Mouse (Mus musculus) hindbrain, embryonic 16.5 days (tissue): ENCODE results near the gene Glt28d2. TPM values are rescaled to one million over a fixed set of nuclear protein-coding genes. Genes with fewer than 3 reads are reported as not detected.

Experiments
- ATAC-seq: fragments of 200-750 bp; cut with Nextera tagmentation; 2 replicates; pipeline ENCODE4 v1.8.0; 2017; ENCODE audit warnings: moderate TSS enrichment, moderate library complexity
- H3K27ac ChIP-seq: fragments of 300-500 bp; sonication (generic); 2 replicates; pipeline ENCODE4 v1.5.1; 2014; ENCODE audit warnings: low read depth, mild to moderate bottlenecking, control low read depth, low read length, moderate library complexity
- H3K27me3 ChIP-seq: fragments of 300-500 bp; sonication (generic); replicated peaks from 2 replicates; pipeline ENCODE4 v1.6.1; 2014; ENCODE audit warnings: low read length; ENCODE audit not compliant: control insufficient read depth, insufficient read depth
- H3K36me3 ChIP-seq: fragments of 300-500 bp; sonication (generic); 2 replicates; pipeline ENCODE4 v1.6.1; 2014; ENCODE audit warnings: mild to moderate bottlenecking, low read length, moderate library complexity, mixed read lengths; ENCODE audit not compliant: control insufficient read depth, insufficient read depth
- H3K4me1 ChIP-seq: fragments of 300-500 bp; sonication (generic); 2 replicates; pipeline ENCODE4 v1.6.1; 2014; ENCODE audit warnings: low read depth, low read length; ENCODE audit not compliant: control insufficient read depth, insufficient read depth
- H3K4me2 ChIP-seq: fragments of 300-500 bp; sonication (generic); 2 replicates; pipeline ENCODE4 v1.6.1; 2014; ENCODE audit warnings: mild to moderate bottlenecking, low read length, control low read depth, moderate library complexity
- H3K4me3 ChIP-seq: fragments of 300-500 bp; sonication (generic); 2 replicates; pipeline ENCODE4 v1.5.1; 2014; ENCODE audit warnings: mild to moderate bottlenecking, low read length, control low read depth, moderate library complexity
- H3K9ac ChIP-seq: fragments of 300-500 bp; sonication (generic); 2 replicates; pipeline ENCODE4 v1.6.1; 2014; ENCODE audit warnings: low read depth, mild to moderate bottlenecking, control low read depth, low read length, moderate library complexity
- H3K9me3 ChIP-seq: fragments of 300-500 bp; sonication (generic); 2 replicates; pipeline ENCODE4 v1.6.1; 2014; ENCODE audit warnings: mild to moderate bottlenecking, low read length, moderate library complexity; ENCODE audit not compliant: control insufficient read depth
- WGBS: fragments of 180-500 bp; shearing (Covaris S2); extraction: QIAGEN DNeasy Blood & Tissue Kit; methylation state at CpG from one replicate; pipeline ENCODE4 v1.1.7; 2014; 5-methylcytosine and 5-hydroxymethylcytosine counted together
- polyA plus RNA-seq: library from polyadenylated mRNA; unstranded; fragments of >200 nt; fragmentation: Nextera tagmentation; extraction: Ambion mirVana; gene quantifications from 2 replicates; pipeline ENCODE4 v1.2.1, GENCODE M21; 2015

Glt28d2 gene
- polyA plus RNA-seq, 1 experiment from 2014 or later, result 0.15 TPM

GRCm38 (mm10) chr3:85858140-85859135, 28.9 kb downstream of the Glt28d2 start:
- Histone ChIP-seq H3K27ac (no peak overlapping the region), H3K4me3 (no peak overlapping the region), H3K9me3 (no peaks in the 10 kb centered on the region), H3K9ac (no peak overlapping the region), H3K4me1 (no peaks in the 10 kb centered on the region), H3K4me2 (no peak overlapping the region), H3K36me3 (no peaks in the 10 kb centered on the region), H3K27me3 (no peaks in the 10 kb centered on the region)
- 79% methylated on average over 11 of the region's 11 CpGs for WGBS
- no peak for ATAC-seq

GRCm38 (mm10) chr3:85857083-85857482, 30.2 kb downstream of the Glt28d2 start:
- Histone ChIP-seq H3K27me3 (no peaks in the 10 kb centered on the region), H3K36me3 (no peaks in the 10 kb centered on the region), H3K4me1 (no peaks in the 10 kb centered on the region), H3K4me3 (no peak overlapping the region), H3K9me3 (no peaks in the 10 kb centered on the region), H3K9ac (no peak overlapping the region), H3K4me2 (no peak overlapping the region), H3K27ac (no peak overlapping the region)
- ATAC-seq, result no peak
- WGBS, result 29% methylated on average over 4 of the region's 4 CpGs

GRCm38 (mm10) chr3:85855947-85856346, 31.4 kb downstream of the Glt28d2 start:
- H3K36me3 ChIP-seq, result no peaks in the 10 kb centered on the region
- ATAC-seq, result no peak
- no peak overlapping the region for H3K27ac ChIP-seq
- H3K4me3 ChIP-seq, result no peak overlapping the region
- no peaks in the 10 kb centered on the region for H3K27me3 ChIP-seq
- no peak overlapping the region for H3K4me2 ChIP-seq
- WGBS, result 88% methylated on average over 5 of the region's 5 CpGs
- no peaks in the 10 kb centered on the region for H3K4me1 ChIP-seq
- no peak overlapping the region for H3K9ac ChIP-seq
- H3K9me3 ChIP-seq, result no peaks in the 10 kb centered on the region

GRCm38 (mm10) chr3:85855043-85855442, 32.3 kb downstream of the Glt28d2 start:
- Histone ChIP-seq H3K4me1 (no peaks in the 10 kb centered on the region), H3K27ac (no peak overlapping the region), H3K4me2 (no peak overlapping the region), H3K9ac (no peak overlapping the region), H3K36me3 (no peaks in the 10 kb centered on the region), H3K4me3 (no peak overlapping the region), H3K9me3 (no peaks in the 10 kb centered on the region), H3K27me3 (no peaks in the 10 kb centered on the region)
- 81% methylated on average over 3 of the region's 3 CpGs for WGBS
- ATAC-seq, result no peak

- ATAC-seq, result no peak
- Histone ChIP-seq H3K27me3 (no peaks in the 10 kb centered on the region), H3K4me1 (no peaks in the 10 kb centered on the region), H3K4me2 (no peak overlapping the region), H3K9me3 (no peaks in the 10 kb centered on the region), H3K4me3 (no peak overlapping the region), H3K27ac (no peak overlapping the region), H3K9ac (no peak overlapping the region), H3K36me3 (no peaks in the 10 kb centered on the region)
- 71% methylated on average over 6 of the region's 6 CpGs for WGBS
Measured at GRCm38 (mm10) chr3:85854143-85854542, 33.2 kb downstream of the Glt28d2 start.

GRCm38 (mm10) chr3:85853715-85854114, 33.6 kb downstream of the Glt28d2 start:
- Histone ChIP-seq H3K27me3 (no peaks in the 10 kb centered on the region), H3K4me2 (no peak overlapping the region), H3K4me3 (no peak overlapping the region), H3K27ac (no peak overlapping the region), H3K36me3 (no peaks in the 10 kb centered on the region), H3K9ac (no peak overlapping the region), H3K4me1 (no peaks in the 10 kb centered on the region), H3K9me3 (no peaks in the 10 kb centered on the region)
- ATAC-seq, result no peak
- WGBS, result 91% methylated on average over 4 of the region's 4 CpGs

- no peak for ATAC-seq
- H3K4me1 ChIP-seq, result no peaks in the 10 kb centered on the region
- no peak overlapping the region for H3K27ac ChIP-seq
- H3K36me3 ChIP-seq, result no peaks in the 10 kb centered on the region
- 100% methylated on average over 1 of the region's 1 CpGs for WGBS
- no peaks in the 10 kb centered on the region for H3K9me3 ChIP-seq
- H3K9ac ChIP-seq, result no peak overlapping the region
- H3K4me3 ChIP-seq, result no peak overlapping the region
- H3K27me3 ChIP-seq, result no peaks in the 10 kb centered on the region
- no peak overlapping the region for H3K4me2 ChIP-seq
Measured at GRCm38 (mm10) chr3:85850079-85850478, 37.2 kb downstream of the Glt28d2 start.

- Histone ChIP-seq H3K27ac (no peak overlapping the region), H3K36me3 (no peaks in the 10 kb centered on the region), H3K4me1 (peaks cover 6% of the 10 kb centered on the region; the same call in 1 of the 2 replicates), H3K27me3 (no peaks in the 10 kb centered on the region), H3K9ac (no peak overlapping the region), H3K4me2 (no peak overlapping the region), H3K9me3 (no peaks in the 10 kb centered on the region), H3K4me3 (no peak overlapping the region)
- ATAC-seq, result no peak
- WGBS, result 68% methylated on average over 1 of the region's 1 CpGs
Measured at GRCm38 (mm10) chr3:85846316-85846715, 41.0 kb downstream of the Glt28d2 start.

- no peaks in the 10 kb centered on the region for H3K9me3 ChIP-seq
- H3K4me1 ChIP-seq, result peaks cover 6% of the 10 kb centered on the region; the same call in 1 of the 2 replicates
- H3K36me3 ChIP-seq, result no peaks in the 10 kb centered on the region
- no peak overlapping the region for H3K4me2 ChIP-seq
- WGBS, result 86% methylated on average over 6 of the region's 6 CpGs
- no peak overlapping the region for H3K27ac ChIP-seq
- H3K9ac ChIP-seq, result no peak overlapping the region
- ATAC-seq, result no peak
- H3K27me3 ChIP-seq, result no peaks in the 10 kb centered on the region
- H3K4me3 ChIP-seq, result no peak overlapping the region
Measured at GRCm38 (mm10) chr3:85845341-85845740, 42.0 kb downstream of the Glt28d2 start.
